Mouse (Mus musculus): Measurements from ENCODE around the gene Tfrc.

DNA sequence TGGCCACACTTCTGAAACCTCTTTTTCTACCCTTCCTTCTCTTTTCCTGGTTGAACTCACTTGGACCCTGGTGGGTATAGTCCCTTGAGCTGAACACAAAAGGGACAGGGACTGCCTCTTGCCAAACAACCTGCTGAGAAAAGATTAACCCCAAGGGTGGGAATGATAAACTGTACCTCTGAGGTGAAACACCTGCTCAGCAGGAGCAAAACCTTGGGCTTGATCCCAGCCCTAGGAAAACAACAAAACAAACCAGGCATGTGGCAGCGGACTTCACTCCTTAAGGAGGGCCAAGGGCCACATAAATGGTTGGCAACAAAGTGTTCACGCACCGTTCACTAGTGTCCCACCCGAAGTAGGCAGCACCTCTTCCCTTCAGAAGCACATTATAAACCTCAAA, 49.2 kb upstream of the Tfrc start:
- TF ChIP-seq CTCF (IDR thresholded peaks at IDR 0.05; ENCODE audit: control insufficient read depth, insufficient read depth, insufficient read length) = no peak
- no peak for TF ChIP-seq MAX (IDR thresholded peaks at IDR 0.05)
- no peak for TF ChIP-seq MYOD1 (IDR thresholded peaks at IDR 0.05; ENCODE audit: control insufficient read depth, insufficient read length, low read depth)
- no peak for TF ChIP-seq USF1 (IDR thresholded peaks at IDR 0.05; ENCODE audit: low read depth)
- no peak for TF ChIP-seq FOSL1 (IDR thresholded peaks at IDR 0.05; ENCODE audit: insufficient read depth, low read length, poor library complexity, severe bottlenecking)

Data from C2C12 (cell line).